Mouse (Mus musculus): Measurements from ENCODE around the gene Dnajc7. TPM values are rescaled to one million over a fixed set of nuclear protein-coding genes. Genes with fewer than 3 reads are reported as not detected.
"Not testable (repeated sequence)": the region's sequence is repeated elsewhere in the genome, so short reads cannot be mapped to it uniquely, and the experiment has no call there.

Dnajc7 gene
- 217 and 264 TPM in 2 replicates for total RNA-seq (2021)
- long read RNA-seq, experiment 1, transcript Dnajc7-201 (14 exons, 2,330 nt) = major isoform, 30 of 49 reads
- long read RNA-seq, experiment 1, transcript Dnajc7-209 (5 exons, 1,008 nt) = minor isoform, 8 of 49 reads
- long read RNA-seq, experiment 1, partial matches to known transcripts = 4 of 49 reads
- long read RNA-seq, experiment 1, other reads (novel, unspliced or antisense) = 7 of 49 reads
- long read RNA-seq, experiment 2, transcript Dnajc7-201 (14 exons, 2,330 nt) = major isoform, 18 of 42 reads
- long read RNA-seq, experiment 2, partial matches to known transcripts = 14 of 42 reads
- long read RNA-seq, experiment 2, other reads (novel, unspliced or antisense) = 7 of 42 reads

GRCm38 (mm10) chr11:100619982-100620381 lies at the start of gene Dnajc7:
TSS of gene Dnajc7 (minus strand) at chr11:100620168.
- DNase-seq = no peak

- DNase-seq = peak; percentile 41
Observed at GRCm38 (mm10) chr11:100659806-100660205, 39.8 kb upstream of the Dnajc7 start.

GRCm38 (mm10) chr11:100656458-100656857 lies 36.5 kb upstream of the Dnajc7 start:
- no peak for DNase-seq

DNA sequence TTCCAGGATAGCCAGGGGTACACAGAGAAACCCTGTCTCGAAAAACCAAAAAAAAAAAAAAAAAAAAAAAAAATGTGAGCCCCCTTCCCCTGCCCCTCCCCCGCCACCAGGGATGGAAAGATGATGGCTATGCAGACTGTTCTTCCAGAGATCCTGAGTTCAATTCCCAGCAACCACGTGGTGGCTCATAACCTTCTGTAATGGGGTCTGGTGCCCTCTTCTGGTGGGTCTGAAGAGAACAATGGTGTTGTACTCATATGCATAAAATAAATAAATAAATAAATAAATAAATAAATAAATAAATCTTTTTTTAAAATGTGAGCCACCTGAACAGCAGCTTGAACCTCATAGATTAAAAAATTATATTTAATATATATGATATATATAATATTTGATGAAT lies 35.6 kb upstream of the Dnajc7 start:
- not testable (repeated sequence) for DNase-seq

GRCm38 (mm10) chr11:100651748-100652147 lies 31.8 kb upstream of the Dnajc7 start:
- peak; percentile 67 for DNase-seq

DNA sequence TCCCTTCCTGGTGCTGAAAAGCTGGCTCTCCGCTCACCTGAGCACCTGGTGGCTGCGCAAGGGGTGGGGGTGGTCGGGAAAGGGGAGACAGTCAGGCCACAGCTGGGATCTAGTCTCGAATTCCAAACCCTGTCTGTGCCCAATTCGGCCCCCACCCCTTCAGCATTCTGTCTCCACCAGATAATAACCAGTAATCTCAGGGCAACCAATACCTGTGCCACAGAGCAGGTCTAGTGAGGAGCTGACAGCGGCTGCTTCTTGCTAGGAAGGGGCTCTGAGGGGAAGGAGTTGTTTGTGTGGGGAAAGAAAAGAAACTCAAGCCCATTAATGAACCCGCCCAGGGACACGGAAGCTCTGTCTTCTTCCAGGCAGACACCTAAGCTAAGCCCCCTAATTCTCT lies 31.2 kb upstream of the Dnajc7 start:
- no peak for DNase-seq

- no peak for DNase-seq
Observed at GRCm38 (mm10) chr11:100648405-100648804, 28.4 kb upstream of the Dnajc7 start.

- peak; percentile 74 for DNase-seq
Observed at GRCm38 (mm10) chr11:100646265-100646664, 26.3 kb upstream of the Dnajc7 start.

- DNase-seq = no peak
Observed at GRCm38 (mm10) chr11:100643612-100644575, 23.9 kb upstream of the Dnajc7 start.

- peak; percentile 69 for DNase-seq
Observed at GRCm38 (mm10) chr11:100640159-100640906, 20.4 kb upstream of the Dnajc7 start.

DNA sequence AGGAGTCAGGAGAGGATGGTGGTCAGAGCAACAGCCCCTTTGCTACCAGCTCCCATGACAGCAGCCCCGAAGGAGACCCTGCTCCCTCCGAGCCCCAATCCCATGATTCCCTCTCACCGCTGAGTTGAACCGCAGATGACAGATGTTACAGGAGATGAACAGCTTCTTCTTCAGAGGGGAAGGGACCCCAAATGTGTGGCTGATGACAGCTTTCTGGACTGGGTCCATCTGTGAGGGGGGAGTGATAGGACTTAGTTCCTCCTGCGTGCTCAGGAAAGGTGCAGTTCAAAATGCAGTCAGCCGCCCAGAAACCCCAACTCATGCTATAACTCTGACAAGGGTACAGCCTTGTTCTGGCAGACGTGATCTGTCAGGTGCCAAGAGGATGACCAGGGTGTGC lies 14.6 kb upstream of the Dnajc7 start:
- DNase-seq = no peak

DNA sequence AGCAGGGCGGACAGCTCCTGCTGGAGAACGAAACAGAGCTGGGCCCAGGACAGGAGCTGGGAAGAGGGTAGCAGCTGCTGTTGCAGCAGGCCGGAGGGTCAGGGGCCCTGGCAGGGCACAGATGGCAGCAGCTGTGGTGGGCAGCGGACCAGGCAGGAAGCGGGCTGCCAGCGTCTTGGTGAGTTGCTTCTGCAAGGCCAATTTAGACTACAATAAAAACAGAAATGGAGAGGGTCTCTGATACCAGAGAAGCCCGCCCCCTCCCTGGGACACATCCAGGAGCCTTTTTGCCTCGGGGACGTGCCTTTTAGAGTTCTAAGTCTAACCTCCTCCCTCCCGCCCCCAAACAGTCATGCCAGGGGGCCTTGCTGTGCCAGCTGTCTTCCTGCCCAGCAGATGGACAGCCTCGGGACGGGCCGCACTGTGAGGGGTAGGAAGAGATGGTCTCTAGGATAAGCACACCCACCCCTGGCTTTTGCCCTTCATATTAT lies 8.9 kb upstream of the Dnajc7 start:
- peak; percentile 16 for DNase-seq

DNA sequence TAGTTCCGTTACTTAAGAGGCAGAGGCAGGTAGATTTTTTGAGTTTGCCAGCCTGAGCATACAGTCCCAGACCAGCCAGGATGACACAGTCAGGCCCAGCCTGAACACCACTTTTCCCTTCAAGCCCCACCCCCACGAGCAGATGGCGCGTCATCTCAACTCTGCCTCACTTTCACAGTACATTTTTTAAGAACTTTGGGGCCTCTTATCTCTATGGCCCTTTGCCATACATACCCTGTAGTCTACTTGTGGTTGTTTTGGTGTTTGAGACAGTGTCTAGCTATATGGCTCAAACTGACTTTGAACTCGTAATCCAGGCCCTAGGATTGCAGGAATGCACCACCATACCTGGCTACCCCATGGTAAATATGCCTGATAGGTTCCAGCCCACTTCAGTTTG lies 8.1 kb upstream of the Dnajc7 start:
- no peak for DNase-seq

DNA sequence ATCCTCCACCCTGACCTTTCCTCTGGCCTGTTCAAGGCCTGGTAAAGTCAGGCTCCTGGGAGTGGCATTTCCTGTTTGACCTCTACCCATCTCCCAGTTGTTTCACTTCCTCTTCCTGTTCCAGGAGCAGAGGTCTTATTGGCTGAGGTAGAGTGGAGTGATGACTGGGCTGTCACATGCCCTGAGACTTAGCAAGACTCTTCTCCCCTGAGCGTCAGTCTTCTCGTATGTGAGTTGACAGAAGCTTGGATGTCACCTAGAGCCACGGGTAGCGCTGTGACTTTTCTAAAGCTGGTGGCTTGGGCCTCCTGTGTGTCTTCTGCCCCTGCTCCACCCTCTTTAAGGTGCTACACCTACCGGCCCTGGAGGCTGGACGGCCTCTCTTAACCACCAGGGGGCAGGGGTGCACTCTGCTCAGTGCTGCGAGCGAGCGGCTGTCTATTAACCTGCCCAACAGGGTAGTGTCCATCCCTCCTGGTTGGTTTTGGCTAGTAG lies 6.8 kb upstream of the Dnajc7 start:
- peak; percentile 91 for DNase-seq

GRCm38 (mm10) chr11:100625754-100626700 lies 6.1 kb upstream of the Dnajc7 start:
- no peak for DNase-seq

GRCm38 (mm10) chr11:100623867-100624266 lies 3.9 kb upstream of the Dnajc7 start:
- DNase-seq = peak; percentile 69

DNA sequence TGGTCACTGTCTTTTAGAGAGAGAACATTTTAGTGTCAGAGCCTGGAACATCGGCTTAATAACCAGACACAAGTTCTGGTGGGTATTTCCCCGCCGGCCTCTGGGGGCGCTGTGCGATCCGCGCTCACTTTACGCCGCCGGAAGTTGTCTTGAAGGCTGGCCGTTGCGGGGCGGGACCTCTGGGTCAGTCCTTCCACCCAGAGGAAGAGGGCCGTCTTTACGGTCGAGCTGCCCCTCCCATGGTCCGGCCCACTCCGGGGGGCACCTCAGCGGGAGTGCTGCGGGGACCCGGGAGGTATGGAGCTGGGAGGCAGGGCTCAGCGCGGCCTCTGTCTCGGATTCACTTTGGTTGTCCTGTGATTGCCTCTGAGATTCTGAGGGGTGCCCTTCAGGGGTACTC lies 2.7 kb upstream of the Dnajc7 start:
- DNase-seq = peak; percentile 98

DNA sequence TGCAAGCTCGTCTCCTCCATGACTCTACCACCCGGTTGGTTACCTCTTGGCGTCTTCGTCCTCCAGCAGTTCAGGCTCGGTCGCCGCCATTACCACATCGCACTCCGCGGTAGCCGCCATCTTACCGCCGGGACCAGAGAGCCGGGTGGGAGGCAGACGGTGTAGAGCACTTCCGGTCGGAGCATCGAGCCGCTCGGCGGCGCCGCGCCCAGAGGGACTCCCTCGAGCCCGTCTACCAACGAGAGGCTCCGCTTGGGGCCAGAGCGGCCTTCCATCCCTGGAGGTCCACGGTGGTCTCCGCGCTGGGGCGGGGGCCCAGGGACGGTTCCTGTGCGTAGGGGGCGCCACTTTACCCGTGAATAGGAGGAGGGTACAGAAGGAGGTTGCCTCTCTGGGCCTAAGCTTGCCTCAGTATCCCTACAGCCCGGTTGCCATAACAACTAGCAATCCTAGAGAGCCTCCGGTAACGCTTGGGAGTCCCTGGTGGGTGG lies 438 bp downstream of the Dnajc7 start:
- DNase-seq = peak; percentile 97

GRCm38 (mm10) chr11:100618761-100619484 lies 1.0 kb downstream of the Dnajc7 start, which contains the start of gene Nkiras2:
TSS of gene Nkiras2 (plus strand) at chr11:100619244.
- DNase-seq = peak; percentile 83

DNA sequence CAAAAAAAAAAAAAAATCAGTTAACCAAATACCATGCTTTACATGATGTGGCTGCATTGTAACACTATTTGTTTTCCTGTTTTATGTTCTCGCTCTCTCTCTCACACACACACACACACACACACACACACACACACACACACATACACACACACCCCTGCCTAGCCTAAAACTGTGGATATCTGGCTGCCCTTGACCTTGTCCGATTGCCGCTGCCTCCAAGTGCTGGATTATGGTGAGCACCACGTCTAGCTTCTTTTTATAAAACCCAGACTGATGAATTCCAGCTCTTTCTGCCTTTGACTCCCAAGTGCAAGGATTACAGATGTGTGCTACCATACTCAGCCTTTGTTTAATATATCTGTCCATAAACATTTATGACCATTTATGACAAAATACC lies 2.5 kb downstream of the Dnajc7 start:
- DNase-seq = no peak

Measured in adrenal gland, postnatal 14 days (tissue).